Comparison of ENCODE assay signal across 12 mouse cellular contexts in the genomic region with DNA sequence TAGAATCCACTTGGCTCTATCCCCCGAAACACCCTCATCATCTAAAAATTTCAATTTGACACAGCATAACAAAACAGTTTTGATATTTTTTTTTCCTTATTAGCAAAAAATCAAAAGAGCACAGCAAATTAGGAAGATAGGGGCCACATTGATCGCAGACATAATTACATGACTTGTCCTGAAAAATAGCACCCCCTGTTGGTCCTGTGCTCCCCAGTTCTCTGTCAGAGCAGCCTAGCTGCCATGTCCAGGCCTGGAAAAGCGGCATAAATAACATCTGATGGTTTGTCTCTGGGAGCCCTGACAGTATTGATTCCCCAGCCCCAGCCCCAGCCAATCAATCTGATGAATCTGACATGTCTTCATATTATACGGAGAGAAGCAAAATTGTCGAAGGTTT. TPM values are rescaled to one million over a fixed set of nuclear protein-coding genes. Genes with fewer than 3 reads are reported as not detected.
A peak's percentile ranks its signal among the peaks of the same experiment; 100 is the strongest.
DNase-seq lines count a peak whose midpoint lies in the region; ATAC-seq and TF ChIP-seq lines count a peak whose summit lies in the region.
"Had no signal": no experiment of that assay in that cellular context is flagged by ENCODE, and none has a peak within 500 bp of the region (broad histone marks: within the 10 kb centered on the region; RNA-seq: fewer than 3 reads in every experiment).

No protein-coding gene starts in this region.

- in situ Hi-C loops in CH12.LX (cut with MboI; ENCODE audit: low pct_ligation_motif_present, low pct_unique_long_range_greater_than_20kb, low sequenced_read_pairs) = no loop called here

- H3K79me2 ChIP-seq in CH12.LX (replicated peaks; ENCODE audit: control insufficient read depth, extremely low read depth, insufficient read depth, poor library complexity, severe bottlenecking) = peaks cover 93% of the 10 kb centered on the region

- H3K9ac ChIP-seq in embryonic facial prominence, embryonic 11.5 days (replicated peaks; ENCODE audit: low read length) = no peak overlapping the region
- H3K9ac ChIP-seq in liver, embryonic 14.5 days (replicated peaks) = no peak overlapping the region
- H3K9ac ChIP-seq in liver, embryonic 11.5 days (ENCODE audit: low read depth, low read length) = no peak overlapping the region
- 0 out of 2 replicates have a peak overlapping the region, but pooled peaks have one; percentile 25 for H3K9ac ChIP-seq in CH12.LX (ENCODE audit: insufficient read depth, low read depth)
- no peak overlapping the region for H3K9ac ChIP-seq in midbrain, postnatal 0 days (replicated peaks; ENCODE audit: low read length, poor library complexity, severe bottlenecking)
- H3K9ac ChIP-seq: limb, embryonic 15.5 days had no signal

- no peak for TF ChIP-seq POLR2A in CH12.LX (IDR thresholded peaks at IDR 0.05; ENCODE audit: low read depth, low read length)

- H3K4me2 ChIP-seq in embryonic facial prominence, embryonic 11.5 days (ENCODE audit: low read depth, low read length) = no peak overlapping the region
- H3K4me2 ChIP-seq in liver, embryonic 14.5 days (ENCODE audit: low read depth) = no peak overlapping the region
- H3K4me2 ChIP-seq in liver, embryonic 11.5 days = no peak overlapping the region
- no peak overlapping the region; the same call in 1 of the 2 replicates for H3K4me2 ChIP-seq in CH12.LX (ENCODE audit: insufficient read depth, low read depth, poor library complexity, severe bottlenecking)
- H3K4me2 ChIP-seq in midbrain, postnatal 0 days (ENCODE audit: low read depth, low read length, poor library complexity, severe bottlenecking) = no peak overlapping the region
- H3K4me2 ChIP-seq: limb, embryonic 15.5 days had no signal

- no peak for ATAC-seq in embryonic facial prominence, embryonic 11.5 days (replicated peaks; ENCODE audit: insufficient number of reproducible peaks, low FRiP score, low TSS enrichment, low read depth)
- ATAC-seq in liver, embryonic 14.5 days (ENCODE audit: insufficient read depth) = no peak
- no peak for ATAC-seq in liver, embryonic 11.5 days (replicated peaks; ENCODE audit: low FRiP score)
- no peak for ATAC-seq in midbrain, postnatal 0 days (ENCODE audit: low FRiP score)
- ATAC-seq: midbrain, embryonic 16.5 days had no signal

- H3K4me3 ChIP-seq in embryonic facial prominence, embryonic 11.5 days (ENCODE audit: low read depth, low read length) = no peak overlapping the region
- no peak overlapping the region for H3K4me3 ChIP-seq in embryonic facial prominence, embryonic 10.5 days
- no peak overlapping the region for H3K4me3 ChIP-seq in liver, embryonic 14.5 days (ENCODE audit: insufficient read depth in 1 of 2, low read depth in 2 of 2, low read length in 2 of 2)
- H3K4me3 ChIP-seq in liver, embryonic 11.5 days (ENCODE audit: low read depth, low read length) = no peak overlapping the region
- no peak overlapping the region for H3K4me3 ChIP-seq in CH12.LX (replicated peaks in 1 of 3; ENCODE audit: low read depth in 2 of 3, low read length in 2 of 3, poor library complexity in 1 of 3)
- H3K4me3 ChIP-seq in midbrain, postnatal 0 days (ENCODE audit: low read depth, low read length) = no peak overlapping the region
- H3K4me3 ChIP-seq: erythroblast, embryonic 14.5 days; limb, embryonic 15.5 days had no signal

- H3K36me3 ChIP-seq in embryonic facial prominence, embryonic 11.5 days (replicated peaks; ENCODE audit: control insufficient read depth, insufficient read depth, low read depth, low read length) = no peaks in the 10 kb centered on the region; the same call in 1 of the 2 replicates
- H3K36me3 ChIP-seq in embryonic facial prominence, embryonic 10.5 days (replicated peaks) = peaks cover 91% of the 10 kb centered on the region
- no peaks in the 10 kb centered on the region; the same call in 1 of the 2 replicates for H3K36me3 ChIP-seq in liver, embryonic 14.5 days (replicated peaks; ENCODE audit: control insufficient read depth, insufficient read depth, low read depth)
- peaks cover 11% of the 10 kb centered on the region for H3K36me3 ChIP-seq in liver, embryonic 11.5 days (ENCODE audit: control insufficient read depth, insufficient read depth, low read length)
- H3K36me3 ChIP-seq in CH12.LX (replicated peaks in 1 of 2; ENCODE audit: control insufficient read depth in 1 of 2, insufficient read depth in 1 of 2, low read length in 1 of 2) = peaks cover 11 to 70% of the 10 kb centered on the region in 2 experiments
- no peaks in the 10 kb centered on the region for H3K36me3 ChIP-seq in midbrain, postnatal 0 days (ENCODE audit: insufficient read depth, low read length)

- intact Hi-C loops in left cerebral cortex, postnatal 14 days (cut with DNase I) = no loop called here

- TF ChIP-seq CTCF in liver, embryonic 14.5 days (IDR thresholded peaks at IDR 0.05; ENCODE audit: low read depth) = peak; percentile 41
- peak in 1 of 2 experiments; percentile 60; a peak in 2 of 4 replicates for TF ChIP-seq CTCF in CH12.LX (conservative IDR thresholded peaks at IDR 0.05 in 1 of 2, IDR thresholded peaks at IDR 0.05 in 1 of 2; ENCODE audit: low read depth in 2 of 2, low read length in 2 of 2)
- TF ChIP-seq CTCF in midbrain, postnatal 0 days (IDR thresholded peaks at IDR 0.05) = no peak; the same call in 1 of the 2 replicates

- WGBS in embryonic facial prominence, embryonic 11.5 days = 93% methylated on average over 5 of the region's 5 CpGs
- 93% methylated on average over 5 of the region's 5 CpGs for WGBS in embryonic facial prominence, embryonic 10.5 days
- WGBS in liver, embryonic 14.5 days (ENCODE audit: insufficient replicate concordance) = 78% methylated on average over 5 of the region's 5 CpGs
- 88% methylated on average over 5 of the region's 5 CpGs for WGBS in liver, embryonic 11.5 days
- WGBS in midbrain, postnatal 0 days = 92% methylated on average over 5 of the region's 5 CpGs

- DNase-seq in embryonic facial prominence, embryonic 11.5 days (ENCODE audit: low spot score) = peak; percentile 11
- DNase-seq in embryonic facial prominence, embryonic 10.5 days (ENCODE audit: low spot score) = no peak
- DNase-seq in liver, embryonic 14.5 days (ENCODE audit: low read depth in 3 of 3, low spot score in 3 of 3) = no peak
- no peak for DNase-seq in liver, embryonic 11.5 days (ENCODE audit: low spot score)
- DNase-seq in CH12.LX (ENCODE audit: extremely low read depth) = no peak
- peak; percentile 40 for DNase-seq in lung, postnatal 36 days
- no peak for DNase-seq in midbrain, postnatal 0 days (ENCODE audit: low spot score)
- DNase-seq in left cerebral cortex, postnatal 14 days (ENCODE audit: low spot score in 2 of 2) = no peak
- DNase-seq: cerebellum, adult 11 months had no signal

- H3K27ac ChIP-seq in embryonic facial prominence, embryonic 11.5 days (replicated peaks; ENCODE audit: low read depth, low read length) = no peak overlapping the region
- H3K27ac ChIP-seq in embryonic facial prominence, embryonic 10.5 days (replicated peaks) = no peak overlapping the region
- H3K27ac ChIP-seq in liver, embryonic 14.5 days = no peak overlapping the region
- H3K27ac ChIP-seq in liver, embryonic 11.5 days (ENCODE audit: low read depth, low read length) = no peak overlapping the region
- no peak overlapping the region for H3K27ac ChIP-seq in CH12.LX (ENCODE audit: insufficient read depth, low read depth)
- no peak overlapping the region for H3K27ac ChIP-seq in midbrain, postnatal 0 days (ENCODE audit: low read depth, low read length)
- H3K27ac ChIP-seq: limb, embryonic 15.5 days had no signal

- no peaks in the 10 kb centered on the region for H3K9me3 ChIP-seq in embryonic facial prominence, embryonic 11.5 days (replicated peaks; ENCODE audit: control insufficient read depth, low read length)
- no peaks in the 10 kb centered on the region for H3K9me3 ChIP-seq in embryonic facial prominence, embryonic 10.5 days
- H3K9me3 ChIP-seq in liver, embryonic 14.5 days (ENCODE audit: control insufficient read depth, low read length) = no peaks in the 10 kb centered on the region
- H3K9me3 ChIP-seq in liver, embryonic 11.5 days (ENCODE audit: control insufficient read depth, low read length) = no peaks in the 10 kb centered on the region
- H3K9me3 ChIP-seq in CH12.LX (replicated peaks; ENCODE audit: low read length) = no peaks in the 10 kb centered on the region
- no peaks in the 10 kb centered on the region for H3K9me3 ChIP-seq in midbrain, postnatal 0 days (ENCODE audit: low read length)
- H3K9me3 ChIP-seq: limb, embryonic 15.5 days had no signal

- no peaks in the 10 kb centered on the region for H3K27me3 ChIP-seq in embryonic facial prominence, embryonic 11.5 days (ENCODE audit: control insufficient read depth, insufficient read depth, low read length)
- H3K27me3 ChIP-seq in embryonic facial prominence, embryonic 10.5 days (replicated peaks; ENCODE audit: low read depth, poor library complexity, severe bottlenecking) = no peaks in the 10 kb centered on the region
- no peaks in the 10 kb centered on the region for H3K27me3 ChIP-seq in liver, embryonic 14.5 days (ENCODE audit: control insufficient read depth, insufficient read depth, low read length)
- H3K27me3 ChIP-seq in liver, embryonic 11.5 days (replicated peaks; ENCODE audit: control insufficient read depth, insufficient read depth, low read length) = no peaks in the 10 kb centered on the region
- no peaks in the 10 kb centered on the region for H3K27me3 ChIP-seq in CH12.LX (replicated peaks)
- no peaks in the 10 kb centered on the region for H3K27me3 ChIP-seq in midbrain, postnatal 0 days (ENCODE audit: insufficient read depth, low read length)
- H3K27me3 ChIP-seq: limb, embryonic 15.5 days had no signal

- no peak for TF ChIP-seq EP300 in liver, embryonic 14.5 days (IDR thresholded peaks at IDR 0.05; ENCODE audit: low read depth)
- no peak for TF ChIP-seq EP300 in CH12.LX (IDR thresholded peaks at IDR 0.05; ENCODE audit: low read length)

- H3K4me1 ChIP-seq in embryonic facial prominence, embryonic 11.5 days (ENCODE audit: control insufficient read depth, insufficient read depth, low read length) = no peaks in the 10 kb centered on the region
- peaks cover 5% of the 10 kb centered on the region for H3K4me1 ChIP-seq in embryonic facial prominence, embryonic 10.5 days
- H3K4me1 ChIP-seq in liver, embryonic 14.5 days (replicated peaks; ENCODE audit: control insufficient read depth in 2 of 2, insufficient read depth in 2 of 2, low read length in 1 of 2) = peaks cover 0 to 10% of the 10 kb centered on the region in 2 experiments; a peak in 2 of 4 replicates
- peaks cover 6% of the 10 kb centered on the region for H3K4me1 ChIP-seq in liver, embryonic 11.5 days (replicated peaks; ENCODE audit: control insufficient read depth, insufficient read depth, low read length)
- peaks cover 31 to 95% of the 10 kb centered on the region in 2 experiments for H3K4me1 ChIP-seq in CH12.LX (ENCODE audit: control insufficient read depth in 1 of 2, insufficient read depth in 2 of 2)
- no peaks in the 10 kb centered on the region for H3K4me1 ChIP-seq in midbrain, postnatal 0 days (ENCODE audit: insufficient read depth, low read length)
- H3K4me1 ChIP-seq: limb, embryonic 15.5 days had no signal

- dilution Hi-C loops in CH12.LX (cut with MboI; ENCODE audit: extremely low pct_ligation_motif_present, extremely low pct_unique_long_range_greater_than_20kb, low sequenced_read_pairs) = no loop called here

- TF ChIP-seq RAD21 in CH12.LX (IDR thresholded peaks at IDR 0.05; ENCODE audit: low read depth, low read length) = peak; percentile 45

RNA-seq across cellular contexts. Expression of a gene that starts 11.8 kb away (rescaled TPM):
- polyA plus RNA-seq in embryonic facial prominence, embryonic 11.5 days (2014; fragmentation: Nextera tagmentation; extraction: Ambion mirVana) = 19.0 and 19.6 TPM in 2 replicates
- 23.1 and 23.8 TPM in 2 replicates for polyA plus RNA-seq in embryonic facial prominence, embryonic 10.5 days (2016; fragmentation: Nextera tagmentation; extraction: Ambion mirVana)
- polyA plus RNA-seq in liver, embryonic 14.5 days (2012; rRNA removed) = 4.6 and 5.5 TPM in 2 replicates
- polyA plus RNA-seq in liver, embryonic 14.5 days (2014; fragmentation: Nextera tagmentation; extraction: Ambion mirVana) = 3.4 and 3.7 TPM in 2 replicates
- polyA plus RNA-seq in liver, embryonic 11.5 days (2014; fragmentation: Nextera tagmentation; extraction: Ambion mirVana) = 13.5 and 13.7 TPM in 2 replicates
- total RNA-seq in CH12.LX (2012; rRNA removed) = 7.6 and 9.4 TPM in 2 replicates
- total RNA-seq in CH12.LX (2014; rRNA removed) = 12.9 and 13.2 TPM in 2 replicates
- 18.2 and 20.7 TPM in 2 replicates for polyA plus RNA-seq in CH12.LX (2012; ENCODE audit: insufficient read length, low read depth)
- total RNA-seq in midbrain, postnatal 0 days (2014; rRNA removed) = 8.7 and 9.2 TPM in 2 replicates
- 2.9 and 3.3 TPM in 2 replicates for polyA plus RNA-seq in midbrain, postnatal 0 days (2015; fragmentation: Nextera tagmentation; extraction: Ambion mirVana)
- 10 to 100 TPM; 18.7 to 19.2 TPM for total RNA-seq in left cerebral cortex, postnatal 14 days (2021)

Comparison
In these comparisons a context has a peak if more than half of its experiments do, and no peak if none do; other contexts are left out.
1. DNase-seq: peak in embryonic facial prominence, embryonic 11.5 days (single experiment) and lung, postnatal 36 days (single experiment); none in embryonic facial prominence, embryonic 10.5 days (single experiment), liver, embryonic 14.5 days (0 of 3), liver, embryonic 11.5 days (single experiment), CH12.LX (single experiment), midbrain, postnatal 0 days (single experiment) and left cerebral cortex, postnatal 14 days (0 of 2).